Comparison of ENCODE assay signal across 12 mouse cellular contexts in genomic region chr19:56438357-56439071, GRCm38 (mm10). TPM values are rescaled to one million over a fixed set of nuclear protein-coding genes. Genes with fewer than 3 reads are reported as not detected.
DNase-seq lines count a peak whose midpoint lies in the region; ATAC-seq and TF ChIP-seq lines count a peak whose summit lies in the region.
"Had no signal": no experiment of that assay in that cellular context is flagged by ENCODE, and none has a peak within 500 bp of the region (broad histone marks: within the 10 kb centered on the region; RNA-seq: fewer than 3 reads in every experiment).

No protein-coding gene starts in this region.

- no peak overlapping the region for H3K9ac ChIP-seq in intestine, postnatal 0 days (ENCODE audit: low read depth, low read length)

- peaks cover 68% of the 10 kb centered on the region for H3K36me3 ChIP-seq in intestine, postnatal 0 days (ENCODE audit: control insufficient read depth, insufficient read depth)

- DNase-seq in kidney, postnatal 10 days: peak; percentile 74
- DNase-seq in kidney, adult 9 months: no peak
- peak; percentile 44 to 46 for DNase-seq in heart, adult 9 months (ENCODE audit: low spot score in 2 of 2)
- DNase-seq in lung, postnatal 4 days: peak; percentile 34 to 77
- no peak for DNase-seq in embryo, embryonic 10.5 days (ENCODE audit: low spot score)
- DNase-seq: gastrocnemius, postnatal 10 days had no signal

- no peaks in the 10 kb centered on the region for H3K27me3 ChIP-seq in intestine, postnatal 0 days (replicated peaks; ENCODE audit: control insufficient read depth, insufficient read depth, low read length)
- H3K27me3 ChIP-seq: megakaryocyte, embryonic 14.5 days had no signal

- H3K4me1 ChIP-seq in intestine, postnatal 0 days (replicated peaks; ENCODE audit: control insufficient read depth, insufficient read depth, low read length): no peaks in the 10 kb centered on the region
- H3K4me1 ChIP-seq: megakaryocyte, embryonic 14.5 days had no signal

- H3K4me2 ChIP-seq in intestine, postnatal 0 days (replicated peaks; ENCODE audit: low read depth): no peak overlapping the region

- no peak for TF ChIP-seq CTCF in intestine, postnatal 0 days (IDR thresholded peaks at IDR 0.05; ENCODE audit: low read depth)

- ATAC-seq in intestine, postnatal 0 days: no peak
- no peak for ATAC-seq in erythroblast, adult 5-6 weeks (replicated peaks; ENCODE audit: low FRiP score, poor library complexity, severe bottlenecking)
- no peak for ATAC-seq in activated CD4-positive, CD25-positive, alpha-beta regulatory T cell, adult 4 months
- ATAC-seq: inflammation-experienced regulatory T-cells, adult 6 months had no signal

- peak overlapping the region; percentile 68 for H3K27ac ChIP-seq in intestine, postnatal 0 days (ENCODE audit: low read depth, low read length)

- no peaks in the 10 kb centered on the region for H3K9me3 ChIP-seq in intestine, postnatal 0 days (ENCODE audit: control insufficient read depth)
- H3K9me3 ChIP-seq: megakaryocyte, embryonic 14.5 days had no signal

- WGBS in intestine, postnatal 0 days: 54% methylated on average over 7 of the region's 7 CpGs

- H3K4me3 ChIP-seq in intestine, postnatal 0 days (ENCODE audit: low read depth, low read length): no peak overlapping the region
- H3K4me3 ChIP-seq: megakaryocyte, embryonic 14.5 days had no signal

RNA-seq across cellular contexts. Expression of gene Plekhs1, which starts 22.9 kb away (rescaled TPM):
- polyA plus RNA-seq in intestine, postnatal 0 days (2015; fragmentation: Nextera tagmentation; extraction: Ambion mirVana): 0.99 and 1.1 TPM in 2 replicates
- total RNA-seq in erythroblast, adult 5-6 weeks (2015; ENCODE audit: low replicate concordance): not detected in 2 replicates
- total RNA-seq in erythroblast, adult 5-6 weeks (2017; ENCODE audit: low replicate concordance): 0.28 TPM in 1 of 2 replicates, not detected in the other
- polyA plus RNA-seq in activated CD4-positive, CD25-positive, alpha-beta regulatory T cell, adult 4 months (2017; shearing (Covaris generic)): 1 to 10 TPM in 1 of 2 experiments, not detected in 1; 2.2 TPM

RNA-seq across cellular contexts. Expression of gene Casp7, which starts 41.6 kb away (rescaled TPM):
- 51.6 and 55.6 TPM in 2 replicates for polyA plus RNA-seq in intestine, postnatal 0 days (2015; fragmentation: Nextera tagmentation; extraction: Ambion mirVana)
- total RNA-seq in erythroblast, adult 5-6 weeks (2015; ENCODE audit: low replicate concordance): 14.8 and 17.6 TPM in 2 replicates
- 15.0 and 17.6 TPM in 2 replicates for total RNA-seq in erythroblast, adult 5-6 weeks (2017; ENCODE audit: low replicate concordance)
- polyA plus RNA-seq in activated CD4-positive, CD25-positive, alpha-beta regulatory T cell, adult 4 months (2017; shearing (Covaris generic)): 10 to 100 TPM; 33.2 to 39.9 TPM

RNA-seq across cellular contexts. Expression of gene Nrap, which starts 48.7 kb away (rescaled TPM):
- 0.22 TPM in 2 replicates for polyA plus RNA-seq in intestine, postnatal 0 days (2015; fragmentation: Nextera tagmentation; extraction: Ambion mirVana)
- not detected in 2 replicates for total RNA-seq in erythroblast, adult 5-6 weeks (2015; ENCODE audit: low replicate concordance)
- total RNA-seq in erythroblast, adult 5-6 weeks (2017; ENCODE audit: low replicate concordance): 0.51 TPM in 1 of 2 replicates, not detected in the other
- polyA plus RNA-seq in activated CD4-positive, CD25-positive, alpha-beta regulatory T cell, adult 4 months (2017; shearing (Covaris generic)): not detected
- polyA plus RNA-seq: embryonic facial prominence, embryonic 11.5 days; inflammation-experienced regulatory T-cells, adult 6 months had no signal

Comparison
In these comparisons a context has a peak if more than half of its experiments do, and no peak if none do; other contexts are left out.
1. DNase-seq: peak in kidney, postnatal 10 days (single experiment), heart, adult 9 months (2 of 2) and lung, postnatal 4 days (2 of 2); none in kidney, adult 9 months (single experiment) and embryo, embryonic 10.5 days (single experiment).